Mouse (Mus musculus): ENCODE data around the gene Hcn2. TPM values are rescaled to one million over a fixed set of nuclear protein-coding genes. Genes with fewer than 3 reads are reported as not detected.

Hcn2 gene
- polyA plus RNA-seq, 1 experiment, result not detected

- H3K4me1 ChIP-seq (ENCODE audit: control insufficient read depth, insufficient read depth, low read length), result peaks cover 3% of the 10 kb centered on the region
- H3K4me3 ChIP-seq (replicated peaks; ENCODE audit: control insufficient read depth, low read depth, low read length), result no peak overlapping the region
- TF ChIP-seq POLR2A (IDR thresholded peaks at IDR 0.05; ENCODE audit: borderline replicate concordance, control insufficient read depth, low read depth, low read length) (no peak), CTCF (IDR thresholded peaks at IDR 0.05; ENCODE audit: control insufficient read depth, insufficient read depth, low read length) (no peak)
- WGBS, result 95% methylated on average over 2 of the region's 2 CpGs
- H3K27ac ChIP-seq (ENCODE audit: control insufficient read depth, insufficient read depth, low read depth, low read length, poor library complexity), result no peak overlapping the region
These were observed 24.4 kb upstream of the Hcn2 start for GRCm38 (mm10) chr10:79691986-79692548.

DNA sequence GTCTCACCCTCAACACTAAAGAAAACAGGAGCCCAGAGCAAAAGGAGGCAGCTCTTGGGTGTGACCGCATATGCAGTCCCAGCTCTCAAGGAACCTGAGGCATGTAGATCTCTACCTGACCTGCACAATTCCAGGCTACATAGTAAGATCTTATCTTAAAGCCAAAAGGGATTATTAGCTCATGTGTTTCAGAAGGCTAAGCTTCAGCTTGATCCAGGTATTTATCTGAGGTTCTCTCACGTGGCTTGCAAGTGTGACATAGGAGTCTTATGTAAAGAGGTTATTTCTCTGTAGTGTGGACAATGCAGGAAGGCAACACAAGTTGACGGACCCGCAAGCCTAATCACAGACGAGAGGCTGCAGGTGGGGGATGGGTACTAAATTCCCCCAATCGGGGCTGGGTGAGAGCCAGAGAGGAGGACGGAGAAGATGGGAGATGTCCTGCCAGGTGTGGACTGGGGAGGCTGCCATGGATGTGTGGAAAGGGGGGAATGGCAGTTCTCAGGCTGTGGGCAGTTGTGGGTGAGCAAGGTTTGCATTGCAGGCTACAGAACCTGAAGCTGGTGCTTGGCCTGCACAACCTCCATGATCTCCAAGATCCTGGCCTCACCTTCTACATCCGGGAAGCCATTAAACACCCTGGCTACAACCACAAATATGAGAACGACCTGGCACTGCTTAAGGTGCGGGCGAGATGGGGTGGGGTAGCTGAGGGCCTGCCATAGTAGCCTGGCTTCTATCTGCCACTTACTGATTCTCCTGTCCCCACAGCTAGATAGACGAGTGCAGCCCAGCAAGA is 22.7 kb upstream of the Hcn2 start:
- TF ChIP-seq POLR2A (IDR thresholded peaks at IDR 0.05; ENCODE audit: borderline replicate concordance, control insufficient read depth, low read depth, low read length) (no peak), CTCF (IDR thresholded peaks at IDR 0.05; ENCODE audit: control insufficient read depth, insufficient read depth, low read length) (no peak)
- Histone ChIP-seq H3K4me1 (ENCODE audit: control insufficient read depth, insufficient read depth, low read length) (peaks cover 3% of the 10 kb centered on the region), H3K4me3 (replicated peaks; ENCODE audit: control insufficient read depth, low read depth, low read length) (no peak overlapping the region), H3K27ac (ENCODE audit: control insufficient read depth, insufficient read depth, low read depth, low read length, poor library complexity) (no peak overlapping the region)
- 78% methylated on average over 12 of the region's 12 CpGs for WGBS

DNA sequence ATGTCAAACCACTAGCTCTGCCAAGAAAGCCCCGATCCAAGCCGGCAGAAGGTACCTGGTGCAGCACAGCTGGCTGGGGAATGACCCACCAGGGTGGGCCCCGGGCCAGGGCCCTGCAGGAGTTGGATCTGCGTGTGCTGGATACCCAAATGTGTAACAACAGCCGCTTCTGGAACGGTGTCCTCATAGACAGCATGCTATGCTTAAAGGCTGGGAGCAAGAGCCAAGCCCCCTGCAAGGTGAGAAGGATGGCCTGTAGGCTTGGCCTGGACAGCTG is 22.1 kb upstream of the Hcn2 start:
- H3K4me3 ChIP-seq (replicated peaks; ENCODE audit: control insufficient read depth, low read depth, low read length), result no peak overlapping the region
- WGBS, result 80% methylated on average over 6 of the region's 6 CpGs
- peaks cover 3% of the 10 kb centered on the region for H3K4me1 ChIP-seq (ENCODE audit: control insufficient read depth, insufficient read depth, low read length)
- no peak overlapping the region for H3K27ac ChIP-seq (ENCODE audit: control insufficient read depth, insufficient read depth, low read depth, low read length, poor library complexity)
- TF ChIP-seq POLR2A (IDR thresholded peaks at IDR 0.05; ENCODE audit: borderline replicate concordance, control insufficient read depth, low read depth, low read length) (no peak), CTCF (IDR thresholded peaks at IDR 0.05; ENCODE audit: control insufficient read depth, insufficient read depth, low read length) (no peak)

GRCm38 (mm10) chr10:79695231-79696128 is 21.0 kb upstream of the Hcn2 start:
- peaks cover 3% of the 10 kb centered on the region for H3K4me1 ChIP-seq (ENCODE audit: control insufficient read depth, insufficient read depth, low read length)
- WGBS, result 52% methylated on average over 13 of the region's 13 CpGs
- TF ChIP-seq CTCF (IDR thresholded peaks at IDR 0.05; ENCODE audit: control insufficient read depth, insufficient read depth, low read length), result peak; percentile 96
- TF ChIP-seq POLR2A (IDR thresholded peaks at IDR 0.05; ENCODE audit: borderline replicate concordance, control insufficient read depth, low read depth, low read length), result no peak
- H3K4me3 ChIP-seq (replicated peaks; ENCODE audit: control insufficient read depth, low read depth, low read length), result peak overlapping the region; percentile 22
- H3K27ac ChIP-seq (ENCODE audit: control insufficient read depth, insufficient read depth, low read depth, low read length, poor library complexity), result peak overlapping the region; percentile 31; the same call in 1 of the 2 replicates

- TF ChIP-seq CTCF (IDR thresholded peaks at IDR 0.05; ENCODE audit: control insufficient read depth, insufficient read depth, low read length) (no peak), POLR2A (IDR thresholded peaks at IDR 0.05; ENCODE audit: borderline replicate concordance, control insufficient read depth, low read depth, low read length) (no peak)
- 51% methylated on average over 9 of the region's 9 CpGs for WGBS
- peak overlapping the region; percentile 58 for H3K27ac ChIP-seq (ENCODE audit: control insufficient read depth, insufficient read depth, low read depth, low read length, poor library complexity)
These were observed 20.2 kb upstream of the Hcn2 start for GRCm38 (mm10) chr10:79696129-79696651.

DNA sequence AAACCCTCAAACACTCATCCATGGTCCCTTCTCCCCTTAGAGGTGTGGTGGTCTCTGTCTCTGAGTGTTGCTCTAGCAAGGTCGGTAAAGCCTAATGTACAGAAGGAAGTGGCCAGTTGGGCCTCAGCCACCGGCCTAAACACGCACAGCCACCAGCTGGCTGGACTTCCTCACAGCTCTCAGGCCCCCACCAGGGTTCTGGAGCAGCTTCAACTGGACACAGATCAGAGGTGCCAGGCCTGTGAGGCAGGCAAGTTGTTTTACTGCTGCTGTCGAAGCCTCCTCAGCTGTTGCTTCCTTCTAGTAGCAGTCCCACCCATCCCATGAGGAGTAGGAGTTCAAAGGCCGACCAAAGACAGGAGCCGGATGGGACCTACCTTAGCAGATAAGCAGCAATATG is 18.5 kb upstream of the Hcn2 start:
- Histone ChIP-seq H3K27ac (ENCODE audit: control insufficient read depth, insufficient read depth, low read depth, low read length, poor library complexity) (no peak overlapping the region), H3K4me1 (ENCODE audit: control insufficient read depth, insufficient read depth, low read length) (peaks cover 3% of the 10 kb centered on the region), H3K4me3 (replicated peaks; ENCODE audit: control insufficient read depth, low read depth, low read length) (no peak overlapping the region)
- WGBS, result 43% methylated on average over 6 of the region's 6 CpGs
- no peak for TF ChIP-seq POLR2A (IDR thresholded peaks at IDR 0.05; ENCODE audit: borderline replicate concordance, control insufficient read depth, low read depth, low read length)
- TF ChIP-seq CTCF (IDR thresholded peaks at IDR 0.05; ENCODE audit: control insufficient read depth, insufficient read depth, low read length), result no peak

More at GRCm38 (mm10) chr10:79696129-79696651, 20.2 kb upstream of the Hcn2 start:
- Histone ChIP-seq H3K4me3 (replicated peaks; ENCODE audit: control insufficient read depth, low read depth, low read length) (peak overlapping the region; percentile 22), H3K4me1 (ENCODE audit: control insufficient read depth, insufficient read depth, low read length) (peaks cover 3% of the 10 kb centered on the region)

- H3K4me3 ChIP-seq (replicated peaks; ENCODE audit: control insufficient read depth, low read depth, low read length), result no peak overlapping the region
- peaks cover 3% of the 10 kb centered on the region for H3K4me1 ChIP-seq (ENCODE audit: control insufficient read depth, insufficient read depth, low read length)
- WGBS, result 89% methylated on average over 6 of the region's 6 CpGs
- no peak overlapping the region for H3K27ac ChIP-seq (ENCODE audit: control insufficient read depth, insufficient read depth, low read depth, low read length, poor library complexity)
- TF ChIP-seq CTCF (IDR thresholded peaks at IDR 0.05; ENCODE audit: control insufficient read depth, insufficient read depth, low read length) (no peak), POLR2A (IDR thresholded peaks at IDR 0.05; ENCODE audit: borderline replicate concordance, control insufficient read depth, low read depth, low read length) (no peak)
These were observed 18.0 kb upstream of the Hcn2 start for GRCm38 (mm10) chr10:79698459-79698858.

DNA sequence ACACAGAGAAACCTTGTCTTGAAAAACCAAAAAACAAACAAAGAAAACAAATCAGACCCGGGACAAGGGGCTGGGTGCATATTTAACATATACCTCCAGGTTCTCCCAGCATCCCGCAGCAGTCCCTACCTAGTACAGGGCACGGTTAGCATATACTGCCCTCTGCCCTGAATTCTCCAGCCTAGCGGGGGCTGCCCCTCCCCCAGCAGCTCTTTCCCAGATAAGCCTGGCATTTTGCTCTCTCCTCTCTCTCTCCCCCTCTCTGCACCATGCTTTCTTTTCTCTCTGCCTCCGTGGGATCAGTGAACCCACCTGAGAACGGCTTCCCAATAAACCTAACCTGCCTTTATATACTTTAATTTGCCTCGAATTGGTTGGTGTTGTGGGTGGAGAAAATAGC is 15.8 kb upstream of the Hcn2 start:
- no peak overlapping the region for H3K27ac ChIP-seq (ENCODE audit: control insufficient read depth, insufficient read depth, low read depth, low read length, poor library complexity)
- 69% methylated on average over 7 of the region's 7 CpGs for WGBS
- peaks cover 4% of the 10 kb centered on the region for H3K4me1 ChIP-seq (ENCODE audit: control insufficient read depth, insufficient read depth, low read length)
- H3K4me3 ChIP-seq (replicated peaks; ENCODE audit: control insufficient read depth, low read depth, low read length), result no peak overlapping the region
- no peak for TF ChIP-seq POLR2A (IDR thresholded peaks at IDR 0.05; ENCODE audit: borderline replicate concordance, control insufficient read depth, low read depth, low read length)
- TF ChIP-seq CTCF (IDR thresholded peaks at IDR 0.05; ENCODE audit: control insufficient read depth, insufficient read depth, low read length), result no peak

All from bone marrow, adult 2 months (tissue).